19 mouse cellular contexts compared by ENCODE assay signal in the genomic region with DNA sequence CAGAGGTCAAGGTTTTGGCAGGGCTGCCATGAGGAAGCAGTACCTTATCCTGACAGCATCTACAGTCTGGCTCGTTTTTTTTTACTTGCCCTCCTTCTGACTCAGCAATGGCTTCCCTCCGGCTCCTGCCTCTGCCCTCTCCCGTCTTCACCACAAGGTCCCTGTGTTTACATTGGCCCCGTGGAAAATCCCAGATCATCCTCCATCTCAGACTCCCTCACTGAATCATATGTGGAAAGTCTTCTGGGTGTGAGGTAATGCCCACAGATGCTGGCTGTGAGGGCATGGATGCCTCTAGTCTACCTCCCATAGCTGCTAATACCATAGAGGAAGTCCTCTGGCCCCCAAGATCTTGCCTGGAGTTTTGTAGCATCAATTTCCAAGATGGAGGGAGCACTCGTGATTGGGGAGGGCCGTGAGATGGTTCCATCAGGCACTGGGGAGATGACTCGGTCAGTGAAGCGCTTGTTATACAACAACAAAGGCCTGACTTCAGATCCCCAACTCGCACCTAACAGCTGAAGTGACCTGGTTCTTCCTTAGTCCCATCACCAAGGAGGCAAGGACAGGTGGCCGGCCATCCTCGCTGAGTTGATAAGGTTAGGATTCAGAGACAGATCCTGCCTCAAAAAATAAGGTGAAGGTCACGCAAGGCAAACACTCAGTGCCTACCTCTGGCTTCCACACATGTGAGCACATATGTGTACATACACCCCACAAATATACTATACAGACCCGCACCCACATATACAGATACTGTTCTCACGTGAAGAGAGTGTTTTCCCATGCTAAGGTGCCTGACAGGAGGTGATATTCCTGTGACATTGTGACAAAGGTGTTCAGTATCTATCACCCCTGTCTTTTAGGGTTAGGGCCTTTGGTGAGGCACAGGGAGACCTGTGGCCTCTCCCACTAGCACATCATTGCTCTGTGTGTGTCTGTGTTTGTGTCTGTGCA. TPM values are rescaled to one million over a fixed set of nuclear protein-coding genes. Genes with fewer than 3 reads are reported as not detected.
DNase-seq lines count a peak whose midpoint lies in the region; ATAC-seq and TF ChIP-seq lines count a peak whose summit lies in the region.
"Had no signal": no experiment of that assay in that cellular context is flagged by ENCODE, and none has a peak within 500 bp of the region (broad histone marks: within the 10 kb centered on the region; RNA-seq: fewer than 3 reads in every experiment).

No protein-coding gene starts in this region.

- no peak overlapping the region for H3K4me3 ChIP-seq in forebrain, embryonic 15.5 days
- H3K4me3 ChIP-seq in forebrain, embryonic 12.5 days (replicated peaks), result no peak overlapping the region
- no peak overlapping the region for H3K4me3 ChIP-seq in liver, postnatal 0 days (ENCODE audit: low read depth, low read length)
- H3K4me3 ChIP-seq: embryonic facial prominence, embryonic 13.5 days; heart, embryonic 10.5 days; hindbrain, embryonic 13.5 days; left cerebral cortex, adult 2 months; midbrain, embryonic 10.5 days had no signal

- ATAC-seq in forebrain, embryonic 15.5 days (replicated peaks), result 0 out of 2 replicates have a peak, but pooled peaks have one; percentile 18
- no peak for ATAC-seq in forebrain, embryonic 12.5 days (ENCODE audit: low FRiP score)
- ATAC-seq in liver, postnatal 0 days, result no peak
- ATAC-seq: midbrain, embryonic 16.5 days had no signal

- no peaks in the 10 kb centered on the region for H3K36me3 ChIP-seq in forebrain, embryonic 15.5 days
- H3K36me3 ChIP-seq in forebrain, embryonic 12.5 days (replicated peaks), result no peaks in the 10 kb centered on the region
- H3K36me3 ChIP-seq in liver, postnatal 0 days (replicated peaks; ENCODE audit: insufficient read depth, low read length), result no peaks in the 10 kb centered on the region
- H3K36me3 ChIP-seq: embryonic facial prominence, embryonic 13.5 days; heart, embryonic 10.5 days; midbrain, embryonic 10.5 days had no signal

- no peak overlapping the region for H3K4me2 ChIP-seq in forebrain, embryonic 15.5 days (replicated peaks)
- H3K4me2 ChIP-seq in forebrain, embryonic 12.5 days, result no peak overlapping the region
- no peak overlapping the region for H3K4me2 ChIP-seq in liver, postnatal 0 days (ENCODE audit: low read depth, low read length)
- H3K4me2 ChIP-seq: embryonic facial prominence, embryonic 13.5 days; hindbrain, embryonic 13.5 days; liver, embryonic 11.5 days had no signal

- H3K9ac ChIP-seq in forebrain, embryonic 15.5 days (replicated peaks), result no peak overlapping the region
- no peak overlapping the region for H3K9ac ChIP-seq in forebrain, embryonic 12.5 days
- no peak overlapping the region for H3K9ac ChIP-seq in liver, postnatal 0 days (replicated peaks)
- H3K9ac ChIP-seq: embryonic facial prominence, embryonic 13.5 days; hindbrain, embryonic 13.5 days had no signal

- TF ChIP-seq CTCF in liver, postnatal 0 days (IDR thresholded peaks at IDR 0.05; ENCODE audit: low read depth), result no peak

- peaks cover 24% of the 10 kb centered on the region for H3K4me1 ChIP-seq in forebrain, embryonic 15.5 days
- H3K4me1 ChIP-seq in forebrain, embryonic 12.5 days, result peaks cover 19% of the 10 kb centered on the region
- peaks cover 8% of the 10 kb centered on the region for H3K4me1 ChIP-seq in liver, postnatal 0 days (ENCODE audit: insufficient read depth)

- H3K27me3 ChIP-seq in forebrain, embryonic 15.5 days, result no peaks in the 10 kb centered on the region
- no peaks in the 10 kb centered on the region for H3K27me3 ChIP-seq in forebrain, embryonic 12.5 days
- no peaks in the 10 kb centered on the region for H3K27me3 ChIP-seq in liver, postnatal 0 days (ENCODE audit: insufficient read depth, low read length)
- H3K27me3 ChIP-seq: embryonic facial prominence, embryonic 13.5 days; hindbrain, embryonic 13.5 days had no signal

- no peak overlapping the region for H3K27ac ChIP-seq in forebrain, embryonic 15.5 days (replicated peaks)
- no peak overlapping the region for H3K27ac ChIP-seq in forebrain, embryonic 12.5 days
- H3K27ac ChIP-seq in liver, postnatal 0 days (ENCODE audit: low read depth), result no peak overlapping the region
- H3K27ac ChIP-seq: heart, embryonic 10.5 days; hindbrain, embryonic 13.5 days; left cerebral cortex, adult 2 months; midbrain, embryonic 10.5 days had no signal

- no peak for TF ChIP-seq EP300 in liver, postnatal 0 days (IDR thresholded peaks at IDR 0.05; ENCODE audit: low read depth)

- 82% methylated on average over 14 of the region's 14 CpGs for WGBS in forebrain, embryonic 15.5 days
- WGBS in forebrain, embryonic 12.5 days, result 84% methylated on average over 14 of the region's 14 CpGs
- 65% methylated on average over 14 of the region's 14 CpGs for WGBS in liver, postnatal 0 days (ENCODE audit: insufficient replicate concordance)

- peak; percentile 36 for DNase-seq in urinary bladder, postnatal 14 days (ENCODE audit: low spot score)
- no peak for DNase-seq in urinary bladder, postnatal 4 days (ENCODE audit: low spot score in 2 of 2)
- DNase-seq in gonadal fat pad, adult 2 months (ENCODE audit: low read depth), result peak; percentile 85
- no peak for DNase-seq in liver, postnatal 0 days
- DNase-seq in frontal cortex, adult 2 months (ENCODE audit: extremely low spot score in 1 of 2, low spot score in 1 of 2), result no peak
- DNase-seq: cerebellum, adult 11 months; gastrocnemius, postnatal 36 days; kidney, adult 11 months; thymus, adult 2 months; thymus, postnatal 4 days had no signal

- no peaks in the 10 kb centered on the region for H3K9me3 ChIP-seq in forebrain, embryonic 15.5 days
- no peaks in the 10 kb centered on the region for H3K9me3 ChIP-seq in forebrain, embryonic 12.5 days
- no peaks in the 10 kb centered on the region for H3K9me3 ChIP-seq in liver, postnatal 0 days (ENCODE audit: low read length)
- H3K9me3 ChIP-seq: embryonic facial prominence, embryonic 13.5 days; heart, embryonic 10.5 days; hindbrain, embryonic 13.5 days; midbrain, embryonic 10.5 days had no signal

RNA-seq across cellular contexts. Expression of a gene that starts 36.0 kb away (rescaled TPM):
- 11.2 and 11.4 TPM in 2 replicates for polyA plus RNA-seq in forebrain, embryonic 15.5 days (2015; fragmentation: Nextera tagmentation; extraction: Ambion mirVana)
- polyA plus RNA-seq in forebrain, embryonic 12.5 days (2016; fragmentation: Nextera tagmentation; extraction: Ambion mirVana), result 4.1 and 4.4 TPM in 2 replicates
- 44.8 and 46.1 TPM in 2 replicates for polyA plus RNA-seq in gonadal fat pad, adult 2 months (2012; rRNA removed)
- polyA plus RNA-seq in liver, postnatal 0 days (2015; fragmentation: Nextera tagmentation; extraction: Ambion mirVana), result 0.49 and 0.51 TPM in 2 replicates
- 211 and 225 TPM in 2 replicates for polyA plus RNA-seq in frontal cortex, adult 2 months (2012; rRNA removed)

Comparison
In these comparisons a context has a peak if more than half of its experiments do, and no peak if none do; other contexts are left out.
1. DNase-seq: peak in urinary bladder, postnatal 14 days (single experiment) and gonadal fat pad, adult 2 months (single experiment); none in urinary bladder, postnatal 4 days (0 of 2), liver, postnatal 0 days (single experiment) and frontal cortex, adult 2 months (0 of 2).